Mouse (Mus musculus): ENCODE measurements around the gene Gpr35. TPM values are rescaled to one million over a fixed set of nuclear protein-coding genes. Genes with fewer than 3 reads are reported as not detected.

The Gpr35 gene
- 1.6 and 4.9 TPM in 2 replicates for polyA plus RNA-seq (2015; fragmentation: Nextera tagmentation; extraction: Ambion mirVana)

GRCm38 (mm10) chr1:92950607-92951006 lies at the start of gene Gpr35:
TSS of gene Gpr35 (plus strand) at chr1:92950865.

GRCm38 (mm10) chr1:92902786-92903185 lies 47.9 kb upstream of the Gpr35 start, which contains the start of gene Ankmy1:
TSS of gene Ankmy1 (minus strand) at chr1:92902906.

GRCm38 (mm10) chr1:92906779-92907631 lies 43.7 kb upstream of the Gpr35 start, which contains the start of gene Dusp28:
TSS of gene Dusp28 (plus strand) at chr1:92906981.

GRCm38 (mm10) chr1:92910239-92910885 lies 40.3 kb upstream of the Gpr35 start, which contains the start of gene Rnpepl1:
TSS of gene Rnpepl1 (plus strand) at chr1:92910783.

GRCm38 (mm10) chr1:92934182-92934827 lies 16.4 kb upstream of the Gpr35 start, which contains the start of gene Capn10:
TSS of gene Capn10 (plus strand) at chr1:92934376.

GRCm38 (mm10) chr1:93006061-93006460 lies 55.4 kb downstream of the Gpr35 start, which contains the start of gene Aqp12:
TSS of gene Aqp12 (plus strand) at chr1:93006334.

Other genes starting within 250 kb of the Gpr35 start
- 12.9 and 15.9 TPM in 2 replicates for gene Gpc1, start 119.2 kb upstream of the Gpr35 start, polyA plus RNA-seq (2015; fragmentation: Nextera tagmentation; extraction: Ambion mirVana)
- 0.10 TPM in 1 of 2 replicates, not detected in the other for gene Ankmy1, start 48.0 kb upstream of the Gpr35 start, polyA plus RNA-seq (2015; fragmentation: Nextera tagmentation; extraction: Ambion mirVana)
- 9.7 and 10.1 TPM in 2 replicates for gene Dusp28, start 43.9 kb upstream of the Gpr35 start, polyA plus RNA-seq (2015; fragmentation: Nextera tagmentation; extraction: Ambion mirVana)
- 38.4 and 41.1 TPM in 2 replicates for gene Rnpepl1, start 40.1 kb upstream of the Gpr35 start, polyA plus RNA-seq (2015; fragmentation: Nextera tagmentation; extraction: Ambion mirVana)
- 13.7 and 15.7 TPM in 2 replicates for gene Capn10, start 16.5 kb upstream of the Gpr35 start, polyA plus RNA-seq (2015; fragmentation: Nextera tagmentation; extraction: Ambion mirVana)
- not detected in 2 replicates for gene Aqp12, start 55.5 kb downstream of the Gpr35 start, polyA plus RNA-seq (2015; fragmentation: Nextera tagmentation; extraction: Ambion mirVana)
- 4.4 and 5.0 TPM in 2 replicates for gene Kif1a, start 151.1 kb downstream of the Gpr35 start, polyA plus RNA-seq (2015; fragmentation: Nextera tagmentation; extraction: Ambion mirVana)
- 0.19 and 0.30 TPM in 2 replicates for gene Agxt, start 184.4 kb downstream of the Gpr35 start, polyA plus RNA-seq (2015; fragmentation: Nextera tagmentation; extraction: Ambion mirVana)
- 2.0 and 2.6 TPM in 2 replicates for gene 2310007B03Rik, start 210.1 kb downstream of the Gpr35 start, polyA plus RNA-seq (2015; fragmentation: Nextera tagmentation; extraction: Ambion mirVana)
- gene Crocc2, start 217.9 kb downstream of the Gpr35 start, polyA plus RNA-seq (2015; fragmentation: Nextera tagmentation; extraction: Ambion mirVana): 0.13 and 0.24 TPM in 2 replicates